Mouse (Mus musculus) kidney, postnatal 10 days (tissue): ENCODE measurements around the gene Gm10778.
"Not testable (repeated sequence)": the region's sequence is repeated elsewhere in the genome, so short reads cannot be mapped to it uniquely, and the experiment has no call there.

ENCODE experiments used
- DNase-seq: peaks from one replicate; pipeline ENCODE4 v3.0.0; 2021; ENCODE audit warnings: mixed read lengths

The Gm10778 gene

DNA sequence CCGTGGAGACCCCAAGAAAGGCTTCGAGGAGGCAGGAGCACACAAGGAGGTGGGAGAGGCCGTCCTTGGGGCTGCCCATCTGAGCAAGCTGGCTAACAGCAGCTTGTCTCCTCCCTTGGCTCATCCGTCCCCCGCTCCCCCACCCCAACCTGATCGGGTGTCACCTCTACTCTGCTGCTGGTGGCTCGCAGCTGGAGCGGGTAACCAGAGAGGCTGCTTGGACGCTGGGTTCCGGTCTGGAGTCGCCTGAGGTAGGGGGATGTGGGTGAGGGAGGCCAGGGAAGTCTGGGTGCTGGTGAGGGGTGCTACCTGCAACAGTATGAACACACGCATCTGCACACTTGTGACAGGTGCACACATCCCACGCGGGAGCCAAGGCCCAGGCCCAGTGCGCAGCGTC, 20.5 kb upstream of the Gm10778 start, which contains the start of gene Ankrd24:
Ankrd24 (plus strand) TSS at position 151 of the 400 bp plus-strand sequence.
- no peak for DNase-seq

DNA sequence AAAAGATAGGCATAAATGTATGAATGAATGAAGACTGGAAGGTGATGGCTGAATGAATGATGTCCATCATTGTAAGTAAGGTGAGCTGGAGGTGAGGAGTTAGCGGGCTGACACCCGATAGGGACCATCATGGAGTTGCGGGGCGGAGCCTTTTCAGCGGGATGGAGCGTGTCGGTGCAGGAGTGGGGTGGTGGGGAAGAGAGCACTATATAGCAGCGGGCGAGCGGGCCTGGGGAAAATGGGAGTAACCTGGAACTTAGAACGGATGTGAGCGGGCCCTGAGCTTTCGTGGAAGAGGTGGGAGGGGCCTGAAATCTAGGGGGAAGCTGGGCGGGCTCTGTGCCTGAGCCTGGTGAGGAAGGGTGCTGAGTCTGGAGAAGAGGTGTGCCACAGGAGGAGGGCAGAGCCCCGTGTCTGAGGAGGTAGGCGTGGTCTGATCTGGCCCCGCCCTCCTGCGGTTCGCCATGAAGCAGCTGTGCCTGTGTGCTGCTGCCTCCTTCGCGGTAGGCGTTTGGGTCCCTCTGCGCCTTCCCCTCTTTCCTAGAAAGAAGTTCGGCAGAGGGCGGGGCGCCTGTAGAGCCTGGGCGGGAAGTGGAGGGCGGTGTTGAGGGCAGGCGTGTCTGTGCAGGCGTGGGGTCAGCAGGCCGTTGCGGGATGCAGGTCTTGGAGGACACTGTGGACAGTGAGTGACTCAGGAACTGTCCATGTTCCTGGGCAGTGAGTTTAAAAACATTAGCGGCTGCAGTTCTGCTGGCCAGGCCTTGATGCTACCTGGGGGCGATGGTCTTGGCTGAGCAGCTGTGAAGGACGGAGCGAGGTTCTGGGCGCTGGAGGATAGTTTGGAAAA, 15.4 kb upstream of the Gm10778 start:
- DNase-seq, result peak; percentile 94

DNA sequence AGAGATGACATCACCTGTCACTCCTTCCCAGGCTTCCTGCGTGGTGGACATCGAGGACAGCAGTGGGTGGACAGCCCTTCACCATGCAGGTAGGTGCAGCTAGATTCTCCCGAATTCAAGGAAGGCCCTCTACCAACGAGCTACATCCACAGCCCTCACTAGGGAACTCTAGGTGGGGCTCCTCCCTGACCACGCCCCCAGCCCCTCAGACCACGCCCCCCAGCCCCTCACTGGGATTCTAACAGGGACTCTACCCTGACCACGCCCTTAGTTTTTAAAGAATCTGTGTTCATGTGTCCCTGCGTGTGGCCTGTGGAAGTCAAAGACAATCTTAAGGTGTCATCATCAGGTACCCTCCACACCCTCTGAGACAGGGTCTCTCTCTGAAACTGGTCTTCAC, 12.5 kb upstream of the Gm10778 start:
- DNase-seq, result peak; percentile 5

DNA sequence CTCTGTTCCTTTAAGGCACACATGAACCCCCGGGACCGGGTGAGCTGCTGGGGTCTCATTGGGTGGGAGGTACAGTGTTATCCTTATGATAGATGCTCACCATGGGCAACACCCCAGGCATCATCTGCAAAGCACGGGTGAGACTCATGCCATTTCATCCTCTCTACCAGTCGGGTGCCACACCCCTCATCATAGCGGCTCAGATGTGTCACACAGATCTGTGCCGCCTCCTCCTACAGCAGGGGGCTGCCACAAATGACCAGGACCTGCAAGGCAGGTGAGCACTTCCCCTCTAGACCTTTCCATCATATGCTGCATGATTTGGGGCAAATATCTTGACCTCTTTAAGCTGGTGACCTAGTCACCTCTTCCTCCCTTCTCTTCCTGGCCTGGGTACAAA, 10.8 kb upstream of the Gm10778 start:
- DNase-seq, result no peak

DNA sequence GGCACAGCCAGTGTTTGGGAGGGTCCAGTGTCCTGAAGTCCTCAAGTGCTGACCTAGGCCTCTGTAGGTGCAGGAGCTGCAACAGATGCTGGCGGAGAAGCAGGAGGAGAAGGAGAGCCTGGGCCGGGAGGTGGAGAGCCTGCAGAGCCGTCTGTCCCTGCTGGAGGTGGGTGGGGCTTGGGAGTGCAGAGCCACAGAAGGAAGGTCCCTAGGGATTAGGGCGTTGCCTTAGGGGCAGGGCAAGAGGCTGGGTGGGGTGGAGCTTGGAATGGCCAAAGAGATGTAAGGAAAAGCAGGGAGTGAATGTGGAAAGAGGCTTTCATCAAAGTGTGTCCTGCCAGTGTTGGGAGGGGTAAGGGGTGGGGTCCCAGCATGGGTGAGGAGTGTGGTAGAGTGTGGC, 8.0 kb upstream of the Gm10778 start:
- peak; percentile 43 for DNase-seq

DNA sequence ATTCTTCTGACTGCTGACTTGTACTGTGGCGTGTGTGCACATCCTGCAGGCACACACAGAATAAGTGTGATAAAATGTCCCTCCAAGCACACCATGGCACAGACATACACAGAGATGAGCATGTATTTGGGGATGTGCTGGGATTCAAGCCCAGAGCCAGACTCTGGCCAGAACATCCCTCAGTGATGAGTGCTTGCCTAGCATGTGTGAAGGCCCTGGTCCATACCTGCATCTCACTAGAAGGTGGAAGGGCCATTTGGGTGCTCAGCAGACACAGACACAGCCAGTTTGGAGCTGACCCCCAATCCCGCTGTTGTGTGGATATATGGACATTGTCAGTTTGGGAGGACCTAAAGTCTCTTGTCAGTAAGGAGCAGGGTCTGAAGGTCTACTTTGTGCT, 7.3 kb upstream of the Gm10778 start:
- DNase-seq, result peak; percentile 3

DNA sequence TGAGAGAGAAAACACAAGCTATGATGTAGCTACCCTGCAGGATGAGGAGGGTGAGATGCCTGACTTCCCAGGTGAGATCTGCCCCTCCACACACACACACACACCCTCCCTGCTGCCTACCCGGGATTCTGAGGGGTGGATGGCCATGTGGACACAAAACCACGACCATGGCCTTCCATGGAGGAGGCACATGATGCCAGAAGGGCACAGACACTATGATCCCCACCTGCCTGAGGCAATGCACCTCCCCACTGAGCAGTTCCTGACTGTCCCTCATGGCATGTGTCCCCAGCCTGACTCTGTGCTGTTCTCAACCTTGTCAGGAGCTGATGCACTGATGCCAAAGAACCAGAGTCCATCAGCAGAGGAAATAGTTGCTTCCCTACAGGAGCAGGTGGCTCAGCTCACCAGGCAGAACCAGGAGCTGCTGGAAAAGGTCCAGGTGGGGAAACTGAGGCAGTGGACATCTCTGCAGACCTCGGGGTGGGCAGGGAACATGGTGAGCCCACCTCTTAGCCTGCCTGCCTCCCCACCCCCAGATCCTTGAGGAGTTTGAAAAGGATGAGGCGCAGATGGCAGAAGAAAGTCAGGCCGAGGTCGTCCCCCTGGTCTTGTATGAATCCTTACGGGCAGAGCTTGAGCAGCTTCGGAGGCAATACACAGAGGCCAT, 6.7 kb upstream of the Gm10778 start:
- DNase-seq, result peak; percentile 43

DNA sequence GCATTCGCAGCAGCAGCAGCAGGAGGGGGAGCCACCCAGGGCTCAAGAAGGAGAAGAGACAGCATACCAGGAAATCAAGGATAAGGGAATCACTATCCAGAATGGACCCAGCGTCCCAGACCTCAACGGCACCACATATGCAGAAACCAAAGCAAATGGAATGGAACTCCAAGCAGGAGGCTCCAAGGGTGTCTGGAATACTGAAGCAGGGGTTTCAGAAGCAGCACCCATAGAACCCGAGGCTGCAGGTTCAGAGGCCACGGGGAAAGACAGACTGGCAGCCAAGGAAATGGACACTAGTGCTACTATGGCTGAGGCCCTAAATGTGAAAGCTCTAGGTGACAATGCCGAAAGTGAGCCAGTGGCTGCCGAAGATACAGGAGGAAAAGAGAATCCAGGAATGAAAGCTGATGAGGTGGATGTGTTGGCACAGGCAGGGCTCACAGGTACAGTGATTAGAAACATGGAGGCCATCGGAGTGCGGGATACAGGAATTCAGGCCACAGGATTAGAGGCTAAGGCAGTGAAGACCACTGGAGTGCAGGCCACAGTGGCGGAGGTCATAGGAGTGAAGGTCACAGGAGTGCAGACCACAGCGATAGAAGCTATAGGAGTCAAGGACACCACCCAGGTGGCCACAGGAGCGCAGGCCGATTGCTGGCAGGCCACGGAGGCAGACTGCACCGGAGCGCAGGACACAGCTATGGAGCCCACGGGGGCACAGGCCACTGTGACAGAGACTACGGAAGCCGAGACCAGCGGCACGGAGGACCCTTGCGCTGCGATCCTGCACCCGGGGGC, 6.0 kb upstream of the Gm10778 start:
- no peak for DNase-seq

DNA sequence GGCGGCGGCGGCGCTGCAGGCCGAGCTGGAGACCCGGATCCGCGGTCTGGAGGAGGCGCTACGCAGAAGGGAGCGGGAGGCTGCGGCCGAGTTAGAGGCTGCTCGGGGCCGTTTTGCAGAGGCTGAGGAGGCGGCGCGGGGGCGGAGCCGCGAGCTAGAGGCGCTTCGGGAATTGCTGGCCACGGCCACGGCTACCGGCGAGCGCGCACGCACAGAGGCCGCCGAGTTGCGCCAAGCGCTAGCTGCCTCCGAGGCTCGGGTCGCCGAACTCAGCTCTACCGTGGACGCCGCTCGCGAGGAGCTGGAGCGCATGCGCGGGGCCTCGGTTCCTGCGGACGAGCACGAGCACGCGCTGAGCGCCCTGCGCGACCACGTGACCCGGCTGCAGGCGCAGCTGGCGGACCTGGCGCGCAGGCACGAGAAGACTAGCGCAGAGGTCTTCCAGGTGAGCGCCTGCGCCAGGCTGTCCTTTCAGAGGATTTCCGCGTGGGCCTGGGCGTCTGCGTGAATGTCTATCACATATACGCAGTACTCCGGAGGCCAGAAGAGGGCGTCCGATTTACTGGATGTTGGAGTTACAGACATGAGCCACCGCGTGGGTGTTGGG, 5.3 kb upstream of the Gm10778 start:
- peak; percentile 98 for DNase-seq

DNA sequence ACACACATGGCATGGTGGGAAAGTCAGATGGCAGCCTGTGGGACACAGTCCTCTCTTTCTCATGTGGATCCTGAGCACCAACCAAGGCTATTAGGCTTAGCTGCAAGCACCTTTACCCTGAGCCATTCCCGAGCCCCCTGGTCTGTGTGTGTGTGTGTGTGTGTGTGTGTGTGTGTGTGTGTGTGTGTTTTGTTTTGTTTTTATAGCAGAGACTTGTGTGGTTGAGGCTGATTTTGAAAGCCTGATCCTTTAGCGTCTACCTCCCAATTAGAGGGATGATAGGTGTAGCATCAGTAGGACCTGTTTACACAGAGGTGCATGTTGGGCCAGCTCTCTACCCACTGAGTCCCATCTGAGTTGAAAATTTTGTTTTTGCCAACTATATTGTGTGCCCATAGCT, 4.7 kb upstream of the Gm10778 start:
- no peak for DNase-seq

DNA sequence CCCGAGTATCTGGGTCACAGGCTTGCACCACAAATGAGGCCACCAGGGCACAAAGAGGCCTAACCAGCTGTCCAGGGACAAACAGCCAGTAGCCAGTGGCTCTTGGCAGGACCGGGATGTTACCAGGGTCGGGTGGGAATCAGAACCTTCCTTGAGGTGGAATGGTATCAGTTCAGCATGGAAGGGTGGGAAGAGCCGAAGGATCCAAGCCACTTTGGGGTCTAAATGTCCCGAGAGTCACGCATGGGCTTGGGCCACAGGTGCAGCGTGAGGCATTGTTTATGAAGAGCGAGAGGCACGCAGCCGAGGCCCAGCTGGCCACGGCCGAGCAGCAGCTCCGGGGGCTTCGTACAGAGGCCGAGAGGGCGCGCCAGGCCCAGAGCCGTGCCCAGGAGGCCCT, 4.1 kb upstream of the Gm10778 start:
- DNase-seq, result peak; percentile 9

DNA sequence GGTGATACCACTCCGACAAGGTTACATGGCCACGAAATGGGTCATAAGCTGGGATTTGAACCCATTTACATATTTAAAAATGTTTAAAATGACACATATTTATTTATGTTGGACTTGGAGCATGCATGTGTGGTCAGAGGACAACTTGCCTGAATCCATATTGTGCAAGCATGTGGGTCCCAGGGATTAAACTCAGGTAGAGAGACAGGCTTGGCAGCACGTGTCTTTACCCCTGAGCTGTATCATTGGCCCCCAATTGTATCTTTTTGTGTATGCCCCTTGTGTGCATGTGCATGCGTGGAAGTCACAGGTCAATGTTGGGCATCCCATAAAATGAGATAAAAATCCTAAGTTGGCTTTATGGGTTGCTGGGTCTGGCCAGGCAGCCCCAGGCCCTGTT, 3.5 kb upstream of the Gm10778 start:
- DNase-seq, result peak; percentile 1

DNA sequence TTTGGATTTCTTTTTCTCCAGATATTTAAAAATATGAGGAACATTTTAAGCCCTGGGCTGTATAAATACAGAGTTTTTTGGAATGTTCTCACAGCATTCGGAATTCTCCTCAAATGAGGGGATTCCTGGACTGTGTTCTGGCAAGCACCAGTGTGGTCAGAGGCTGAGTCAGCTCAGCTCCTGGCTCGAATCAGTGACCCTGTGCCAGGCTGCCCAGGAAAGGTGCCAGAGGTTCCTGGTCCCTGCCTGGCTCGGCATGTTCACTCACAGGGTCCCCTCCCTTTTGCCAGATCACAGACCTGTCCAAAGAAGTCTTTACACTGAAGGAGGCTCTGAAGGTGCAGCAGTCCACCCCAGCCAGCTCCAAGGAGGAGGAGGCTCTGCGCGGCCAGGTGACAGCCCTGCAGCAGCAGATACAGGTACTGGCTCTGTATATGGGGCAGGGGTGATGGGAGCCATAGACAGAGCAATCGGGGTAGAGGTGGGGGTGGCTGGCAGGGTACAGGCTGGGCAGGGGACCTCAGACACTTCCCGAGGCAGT, 2.8 kb upstream of the Gm10778 start:
- DNase-seq, result peak; percentile 11

DNA sequence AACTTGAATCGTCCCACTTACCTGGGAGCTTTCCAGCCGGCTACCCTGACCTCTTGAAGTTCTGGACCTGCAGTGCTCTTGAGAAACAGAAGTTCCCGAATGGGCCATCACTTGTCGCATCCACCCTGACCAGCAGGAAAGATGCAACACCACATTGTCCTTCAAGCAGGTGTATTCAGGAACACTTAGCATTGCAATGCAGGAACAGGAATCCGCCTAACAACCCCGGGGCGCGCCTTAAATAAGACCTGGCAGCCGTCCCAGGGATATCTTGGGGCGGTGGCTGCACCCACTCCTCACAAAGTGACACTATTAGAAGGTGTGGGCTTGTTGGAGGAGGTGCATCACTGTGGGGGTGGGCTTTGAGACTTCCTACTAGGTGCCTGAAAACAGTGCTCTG, 6.3 kb downstream of the Gm10778 start:
- no peak for DNase-seq

DNA sequence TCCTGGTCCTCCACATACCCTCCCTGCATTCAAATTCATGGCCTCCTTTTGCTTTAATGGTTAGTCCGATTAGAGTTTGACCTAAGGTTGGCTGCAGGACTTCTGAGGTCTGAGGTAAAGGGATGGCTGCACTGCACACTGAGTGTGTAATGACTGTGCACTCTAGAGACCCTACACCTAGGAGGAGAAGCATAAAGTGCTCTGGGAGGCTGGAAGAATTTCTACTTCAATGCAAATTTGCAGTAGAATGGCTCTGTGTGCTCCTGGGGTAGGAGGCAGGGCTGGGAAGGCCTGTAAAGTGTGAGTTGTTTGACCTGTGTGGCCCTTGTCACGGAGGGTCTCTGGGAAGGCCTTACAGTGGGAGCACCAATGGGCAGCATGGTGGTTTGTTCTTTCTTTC, 7.3 kb downstream of the Gm10778 start:
- no peak for DNase-seq

DNA sequence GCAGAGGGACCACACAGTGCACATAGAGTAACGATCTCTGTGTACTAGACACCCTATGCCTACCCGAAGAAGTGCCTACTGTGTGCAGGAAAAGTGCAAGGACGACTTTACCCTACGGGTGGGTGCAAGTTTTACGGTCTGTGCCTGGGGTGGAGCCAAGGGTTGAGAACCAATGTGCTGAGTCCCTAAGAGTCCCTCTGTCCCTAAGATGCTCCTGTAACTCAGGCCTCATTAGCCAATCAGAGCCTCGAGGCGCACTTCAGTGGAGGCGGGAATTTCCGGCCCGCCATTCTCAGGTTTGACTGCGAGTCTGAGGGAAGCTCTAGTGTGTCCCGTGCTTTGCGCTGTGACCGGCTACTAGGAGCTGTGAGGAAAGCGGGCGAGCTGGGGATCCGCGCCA, 38.3 kb downstream of the Gm10778 start:
- DNase-seq, result not testable (repeated sequence)

DNA sequence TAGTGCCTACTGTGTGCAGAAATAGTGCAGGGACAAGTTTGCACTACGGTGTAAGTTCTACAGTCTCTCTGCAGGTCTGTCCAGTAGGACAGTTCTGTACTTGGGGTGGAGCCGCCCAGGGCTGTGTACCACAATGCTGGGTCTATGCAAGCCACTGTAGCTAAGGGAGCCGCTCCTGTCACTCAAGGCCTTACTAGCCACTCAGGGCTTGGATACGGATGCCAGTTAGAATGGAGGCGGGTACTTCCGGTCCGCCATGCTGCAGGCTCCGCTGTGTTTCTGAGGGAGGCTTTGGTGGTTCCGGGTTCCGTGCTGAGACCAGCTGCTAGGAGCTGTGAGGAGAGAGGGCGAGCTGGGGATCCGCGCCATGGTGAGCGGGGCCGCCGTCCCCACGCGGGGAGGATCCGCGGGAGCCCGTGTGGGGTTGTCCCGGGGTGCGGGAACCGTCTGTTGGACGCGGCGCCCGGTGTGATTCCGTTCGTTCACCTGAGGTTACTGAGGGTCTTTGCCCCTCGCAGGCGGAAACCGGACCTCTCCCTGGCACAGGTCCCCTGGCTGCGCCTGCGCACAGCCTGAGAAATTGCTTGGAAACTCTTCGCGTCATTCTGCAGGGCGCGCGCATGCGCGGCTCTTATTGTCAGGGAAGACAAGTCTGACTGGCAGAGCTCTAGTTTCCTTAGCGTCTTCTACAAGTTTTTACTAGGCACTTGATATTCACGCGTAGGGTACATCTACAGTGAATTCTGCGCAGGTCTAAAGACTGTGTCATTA, 55.9 kb downstream of the Gm10778 start, which contains the start of gene Zfp433:
Zfp433 (plus strand) TSS at position 295 of the 771 bp plus-strand sequence.
- DNase-seq, result not testable (repeated sequence)
